Mouse (Mus musculus): ENCODE results near the gene Fbxo27. TPM values are rescaled to one million over a fixed set of nuclear protein-coding genes. Genes with fewer than 3 reads are reported as not detected.

Fbxo27 gene
- polyA plus RNA-seq, 2 experiments, result 0.15 to 0.55 TPM

DNA sequence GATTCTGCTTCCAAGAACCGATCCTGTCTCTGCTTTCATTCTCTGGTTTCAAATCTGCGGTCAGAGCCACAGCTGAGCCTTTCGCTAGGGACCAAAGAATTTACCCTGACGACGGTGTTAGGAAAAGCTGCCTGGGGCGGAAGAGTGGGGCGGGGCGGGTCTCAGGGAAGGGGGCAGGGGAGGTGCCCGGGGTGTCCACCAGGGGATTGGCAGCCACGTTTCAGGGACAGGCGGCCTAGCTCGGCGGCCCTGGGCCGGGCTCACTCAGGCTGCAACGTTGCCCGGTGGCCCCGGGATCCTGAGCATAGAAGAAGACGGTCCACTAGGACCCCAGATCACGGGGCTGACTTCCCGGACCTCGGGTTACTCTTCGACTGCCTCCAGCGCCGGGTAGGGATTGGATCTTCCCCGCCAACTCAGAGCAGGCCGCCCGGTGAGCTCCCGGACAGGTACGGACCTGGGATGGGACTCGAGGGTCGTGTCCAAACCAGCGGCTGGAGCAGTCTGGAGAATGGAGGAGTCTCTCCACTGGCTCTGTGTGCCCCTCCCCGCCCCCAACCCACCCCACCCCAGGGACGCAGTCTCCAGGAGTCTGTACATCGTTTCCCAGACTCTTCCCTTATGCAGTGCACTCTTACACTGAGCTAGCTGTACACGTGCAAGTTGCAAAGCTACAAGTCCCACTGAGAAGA lies 24.1 kb downstream of the Fbxo27 start, which contains the start of gene Fbxo17:
Gene Fbxo17, plus strand, starts transcription at position 215 of the 692 bp plus-strand sequence.
- H3K9me3 ChIP-seq (ENCODE audit: control insufficient read depth, low read length), result no peaks in the 10 kb centered on the region
- DNase-seq (ENCODE audit: low read depth in 3 of 3, low spot score in 3 of 3) (no peak), ATAC-seq (ENCODE audit: insufficient read depth) (no peak)
- no peak within 1 kb of the TSS for H3K9ac ChIP-seq (replicated peaks)
- no peaks in the 10 kb centered on the region; the same call in 1 of the 2 replicates for H3K27me3 ChIP-seq (ENCODE audit: control insufficient read depth, insufficient read depth, low read length)
- peak within 1 kb of the TSS; percentile 44 to 53 for H3K4me3 ChIP-seq (ENCODE audit: insufficient read depth in 1 of 2, low read depth in 2 of 2, low read length in 2 of 2)
- no peaks in the 10 kb centered on the region for H3K4me1 ChIP-seq (replicated peaks; ENCODE audit: control insufficient read depth in 2 of 2, insufficient read depth in 2 of 2, low read length in 1 of 2)
- H3K4me2 ChIP-seq (ENCODE audit: low read depth), result peak within 1 kb of the TSS; percentile 57
- H3K27ac ChIP-seq, result no peak within 1 kb of the TSS
- 3% methylated on average over 36 of the region's 36 CpGs for WGBS (ENCODE audit: insufficient replicate concordance)
- TF ChIP-seq EP300 (IDR thresholded peaks at IDR 0.05; ENCODE audit: low read depth) (no peak), CTCF (IDR thresholded peaks at IDR 0.05; ENCODE audit: low read depth) (0 out of 2 replicates have a peak, but pooled peaks have one; percentile 14)
- H3K36me3 ChIP-seq (replicated peaks; ENCODE audit: control insufficient read depth, insufficient read depth, low read depth), result no peaks in the 10 kb centered on the region

DNA sequence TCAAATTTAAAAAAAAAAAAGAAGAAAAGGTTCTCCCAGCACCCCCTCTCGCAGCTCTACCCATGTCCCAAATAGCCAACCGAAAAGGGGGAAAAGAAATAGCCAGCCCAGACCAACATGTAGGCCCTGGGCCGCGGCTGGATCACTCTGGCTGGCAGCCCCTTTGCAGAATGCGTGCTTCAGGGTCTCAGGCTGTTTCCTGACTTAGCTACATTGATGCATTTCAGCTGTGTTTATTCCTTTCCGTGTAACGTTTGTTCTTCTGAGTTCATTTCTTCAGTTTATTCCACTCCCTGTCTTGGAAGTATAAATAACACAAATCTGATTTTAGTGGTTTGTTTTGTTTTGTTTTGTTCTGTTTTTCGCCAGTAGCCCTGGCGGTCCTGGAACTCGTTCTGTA lies 25.1 kb downstream of the Fbxo27 start:
- Histone ChIP-seq H3K9ac (replicated peaks) (no peak overlapping the region), H3K4me3 (ENCODE audit: insufficient read depth in 1 of 2, low read depth in 2 of 2, low read length in 2 of 2) (no peak overlapping the region), H3K36me3 (replicated peaks; ENCODE audit: control insufficient read depth, insufficient read depth, low read depth) (no peaks in the 10 kb centered on the region), H3K27ac (no peak overlapping the region), H3K27me3 (ENCODE audit: control insufficient read depth, insufficient read depth, low read length) (no peaks in the 10 kb centered on the region; the same call in 1 of the 2 replicates), H3K9me3 (ENCODE audit: control insufficient read depth, low read length) (no peaks in the 10 kb centered on the region), H3K4me1 (replicated peaks; ENCODE audit: control insufficient read depth in 2 of 2, insufficient read depth in 2 of 2, low read length in 1 of 2) (no peaks in the 10 kb centered on the region), H3K4me2 (ENCODE audit: low read depth) (no peak overlapping the region)
- 70% methylated on average over 10 of the region's 10 CpGs for WGBS (ENCODE audit: insufficient replicate concordance)
- no peak for DNase-seq (ENCODE audit: low read depth in 3 of 3, low spot score in 3 of 3)
- no peak for TF ChIP-seq CTCF (IDR thresholded peaks at IDR 0.05; ENCODE audit: low read depth)
- no peak for TF ChIP-seq EP300 (IDR thresholded peaks at IDR 0.05; ENCODE audit: low read depth)
- no peak for ATAC-seq (ENCODE audit: insufficient read depth)

DNA sequence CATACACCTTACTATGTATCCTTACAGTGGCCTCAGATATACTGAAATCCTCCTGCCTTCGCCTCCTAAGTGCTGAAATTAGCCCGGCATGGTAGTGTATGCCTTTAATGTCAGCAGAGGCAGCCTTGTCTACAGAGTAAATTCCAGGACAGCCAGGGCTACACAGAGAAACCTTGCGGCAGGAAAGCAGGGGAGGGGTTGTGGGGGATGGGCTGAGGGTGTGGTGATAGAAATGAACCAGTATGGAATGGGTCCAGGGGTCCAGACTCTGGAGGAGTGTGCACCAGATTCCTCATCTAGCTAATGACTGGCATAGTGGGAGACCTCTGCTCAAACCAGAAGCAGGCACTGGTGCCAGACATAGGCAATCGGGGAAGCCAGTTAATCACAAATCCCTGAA lies 26.5 kb downstream of the Fbxo27 start:
- ATAC-seq (ENCODE audit: insufficient read depth), result no peak

DNA sequence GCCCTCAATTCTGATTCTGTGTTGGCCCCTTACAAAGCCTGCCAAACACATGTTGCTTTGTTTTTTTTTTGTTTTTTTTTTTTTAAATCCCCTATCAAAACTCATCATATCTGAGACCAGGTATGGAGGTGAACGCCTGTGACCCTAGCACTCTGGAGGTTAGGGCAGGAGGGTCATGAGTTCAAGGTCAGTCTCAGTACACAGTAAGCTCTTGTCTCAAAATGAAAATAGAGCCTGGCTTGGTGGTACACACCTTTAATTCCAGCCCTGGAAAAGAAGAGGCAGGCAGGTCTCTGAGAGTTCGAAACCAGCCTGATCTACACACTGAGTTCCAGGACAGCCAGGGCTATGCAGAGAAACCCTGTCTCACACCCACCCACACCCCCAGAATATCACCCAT lies 27.0 kb downstream of the Fbxo27 start:
- no peak for DNase-seq (ENCODE audit: low read depth in 3 of 3, low spot score in 3 of 3)
- Histone ChIP-seq H3K4me1 (replicated peaks; ENCODE audit: control insufficient read depth in 2 of 2, insufficient read depth in 2 of 2, low read length in 1 of 2) (no peaks in the 10 kb centered on the region), H3K36me3 (replicated peaks; ENCODE audit: control insufficient read depth, insufficient read depth, low read depth) (no peaks in the 10 kb centered on the region), H3K27ac (no peak overlapping the region), H3K9me3 (ENCODE audit: control insufficient read depth, low read length) (no peaks in the 10 kb centered on the region), H3K4me2 (ENCODE audit: low read depth) (no peak overlapping the region), H3K4me3 (ENCODE audit: insufficient read depth in 1 of 2, low read depth in 2 of 2, low read length in 2 of 2) (no peak overlapping the region), H3K27me3 (ENCODE audit: control insufficient read depth, insufficient read depth, low read length) (no peaks in the 10 kb centered on the region; the same call in 1 of the 2 replicates), H3K9ac (replicated peaks) (no peak overlapping the region)
- no peak for ATAC-seq (ENCODE audit: insufficient read depth)
- TF ChIP-seq EP300 (IDR thresholded peaks at IDR 0.05; ENCODE audit: low read depth), result no peak
- TF ChIP-seq CTCF (IDR thresholded peaks at IDR 0.05; ENCODE audit: low read depth), result no peak
- WGBS (ENCODE audit: insufficient replicate concordance), result 56% methylated on average over 2 of the region's 2 CpGs

More for the DNA sequence above, 26.5 kb downstream of the Fbxo27 start:
- no peaks in the 10 kb centered on the region for H3K4me1 ChIP-seq (replicated peaks; ENCODE audit: control insufficient read depth in 2 of 2, insufficient read depth in 2 of 2, low read length in 1 of 2)
- no peak overlapping the region for H3K9ac ChIP-seq (replicated peaks)
- H3K4me3 ChIP-seq (ENCODE audit: insufficient read depth in 1 of 2, low read depth in 2 of 2, low read length in 2 of 2), result no peak overlapping the region
- WGBS (ENCODE audit: insufficient replicate concordance), result 40% methylated on average over 4 of the region's 4 CpGs
- no peaks in the 10 kb centered on the region for H3K36me3 ChIP-seq (replicated peaks; ENCODE audit: control insufficient read depth, insufficient read depth, low read depth)
- H3K9me3 ChIP-seq (ENCODE audit: control insufficient read depth, low read length), result no peaks in the 10 kb centered on the region
- no peak overlapping the region for H3K4me2 ChIP-seq (ENCODE audit: low read depth)
- no peaks in the 10 kb centered on the region; the same call in 1 of the 2 replicates for H3K27me3 ChIP-seq (ENCODE audit: control insufficient read depth, insufficient read depth, low read length)
- no peak for DNase-seq (ENCODE audit: low read depth in 3 of 3, low spot score in 3 of 3)
- H3K27ac ChIP-seq, result no peak overlapping the region
- TF ChIP-seq CTCF (IDR thresholded peaks at IDR 0.05; ENCODE audit: low read depth) (no peak), EP300 (IDR thresholded peaks at IDR 0.05; ENCODE audit: low read depth) (no peak)

- no peak overlapping the region for H3K4me2 ChIP-seq (ENCODE audit: low read depth)
- no peak for DNase-seq (ENCODE audit: low read depth in 3 of 3, low spot score in 3 of 3)
- no peak overlapping the region for H3K4me3 ChIP-seq (ENCODE audit: insufficient read depth in 1 of 2, low read depth in 2 of 2, low read length in 2 of 2)
- no peaks in the 10 kb centered on the region for H3K9me3 ChIP-seq (ENCODE audit: control insufficient read depth, low read length)
- 53% methylated on average over 3 of the region's 3 CpGs for WGBS (ENCODE audit: insufficient replicate concordance)
- H3K27ac ChIP-seq, result no peak overlapping the region
- H3K36me3 ChIP-seq (replicated peaks; ENCODE audit: control insufficient read depth, insufficient read depth, low read depth), result no peaks in the 10 kb centered on the region
- no peak for TF ChIP-seq CTCF (IDR thresholded peaks at IDR 0.05; ENCODE audit: low read depth)
- TF ChIP-seq EP300 (IDR thresholded peaks at IDR 0.05; ENCODE audit: low read depth), result no peak
- no peaks in the 10 kb centered on the region for H3K4me1 ChIP-seq (replicated peaks; ENCODE audit: control insufficient read depth in 2 of 2, insufficient read depth in 2 of 2, low read length in 1 of 2)
- ATAC-seq (ENCODE audit: insufficient read depth), result no peak
- H3K27me3 ChIP-seq (ENCODE audit: control insufficient read depth, insufficient read depth, low read length), result no peaks in the 10 kb centered on the region; the same call in 1 of the 2 replicates
- H3K9ac ChIP-seq (replicated peaks), result no peak overlapping the region
Measured at GRCm38 (mm10) chr7:28720753-28721537, 28.3 kb downstream of the Fbxo27 start.

All from liver, embryonic 14.5 days (tissue).